Mouse (Mus musculus) liver, embryonic 14.5 days (tissue): ENCODE results near the gene Uncx.

Experiments
- CTCF ChIP-seq: IDR thresholded peaks from 2 replicates; pipeline ENCODE4 v1.5.1; 2016; ENCODE audit warnings: antibody characterized with exemption, low read depth, control low read depth
- EP300 ChIP-seq: IDR thresholded peaks from 2 replicates; pipeline ENCODE4 v1.6.1; 2016; ENCODE audit warnings: antibody characterized with exemption, low read depth

GRCm38 (mm10) chr5:139557531-139558467 is 14.5 kb downstream of the Uncx start:
- TF ChIP-seq EP300 (no peak), CTCF (no peak)
